Mouse (Mus musculus) hindbrain, embryonic 15.5 days (tissue): Measurements from ENCODE around the gene Sesn3. TPM values are rescaled to one million over a fixed set of nuclear protein-coding genes. Genes with fewer than 3 reads are reported as not detected.

Experiments
- ATAC-seq: fragments of 200-750 bp; cut with Nextera tagmentation; 2 replicates; pipeline ENCODE4 v1.8.0; 2017; ENCODE audit warnings: low read depth, moderate number of reproducible peaks, moderate TSS enrichment; ENCODE audit not compliant: low FRiP score
- H3K27ac ChIP-seq: fragments of 300-500 bp; sonication (generic); replicated peaks from 2 replicates; pipeline ENCODE4 v1.5.1; 2015; ENCODE audit warnings: mild to moderate bottlenecking, inconsistent platforms
- H3K27me3 ChIP-seq: fragments of 300-500 bp; sonication (generic); 2 replicates; pipeline ENCODE4 v1.6.1; 2015; ENCODE audit warnings: control low read depth, inconsistent platforms
- H3K36me3 ChIP-seq: fragments of 300-500 bp; sonication (generic); 2 replicates; pipeline ENCODE4 v1.6.1; 2015; ENCODE audit warnings: control low read depth, inconsistent platforms
- H3K4me1 ChIP-seq: fragments of 300-500 bp; sonication (generic); replicated peaks from 2 replicates; pipeline ENCODE4 v1.6.1; 2015; ENCODE audit warnings: control low read depth, inconsistent platforms
- H3K4me2 ChIP-seq: fragments of 300-500 bp; sonication (generic); 2 replicates; pipeline ENCODE4 v1.6.1; 2015; ENCODE audit warnings: moderate library complexity, mild to moderate bottlenecking, inconsistent platforms
- H3K4me3 ChIP-seq: fragments of 300-500 bp; sonication (generic); 2 replicates; pipeline ENCODE4 v1.5.1; 2015; ENCODE audit warnings: mild to moderate bottlenecking, inconsistent platforms
- H3K9ac ChIP-seq: fragments of 300-500 bp; sonication (generic); 2 replicates; pipeline ENCODE4 v1.6.1; 2015; ENCODE audit warnings: inconsistent platforms
- H3K9me3 ChIP-seq: fragments of 300-500 bp; sonication (generic); 2 replicates; pipeline ENCODE4 v1.6.1; 2016; ENCODE audit warnings: control low read depth, inconsistent platforms
- WGBS: fragments of 180-500 bp; shearing (Covaris S2); methylation state at CpG from one replicate; pipeline ENCODE4 v1.1.7; 2015; 5-methylcytosine and 5-hydroxymethylcytosine counted together
- polyA plus RNA-seq: library from polyadenylated mRNA; unstranded; fragments of >200 nt; fragmentation: Nextera tagmentation; extraction: Ambion mirVana; gene quantifications from 2 replicates; pipeline ENCODE4 v1.2.1, GENCODE M21; 2015

Sesn3 gene
- polyA plus RNA-seq, 1 experiment from 2014 or later = 16.8 TPM

- no peaks in the 10 kb centered on the region for H3K9me3 ChIP-seq
- no peak for ATAC-seq
- no peaks in the 10 kb centered on the region for H3K27me3 ChIP-seq
- no peaks in the 10 kb centered on the region for H3K36me3 ChIP-seq
- no peak overlapping the region for H3K27ac ChIP-seq
- no peak overlapping the region for H3K4me3 ChIP-seq
- no peaks in the 10 kb centered on the region; the same call in 1 of the 2 replicates for H3K4me1 ChIP-seq
- H3K4me2 ChIP-seq = no peak overlapping the region
- no peak overlapping the region for H3K9ac ChIP-seq
Observed at GRCm38 (mm10) chr9:14288500-14288899, 13.6 kb downstream of the Sesn3 start.

DNA sequence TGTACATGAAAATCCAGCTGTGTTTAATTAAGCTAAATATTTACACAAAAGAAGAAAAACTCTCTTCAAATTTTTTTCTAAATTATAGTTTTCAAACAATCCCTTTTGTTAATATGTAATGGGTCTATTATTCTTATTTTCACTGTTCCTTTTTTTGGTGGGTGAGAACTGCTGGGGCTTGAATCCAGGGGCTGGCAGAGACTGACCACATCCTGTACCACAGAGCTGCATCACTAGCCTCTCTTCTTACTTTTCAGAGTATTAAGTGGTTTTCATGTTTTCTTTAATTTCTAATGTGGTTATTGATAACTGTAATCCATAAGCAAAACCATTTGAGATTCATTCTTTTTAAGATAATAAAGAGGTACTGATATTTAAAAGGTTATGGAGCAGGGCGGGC lies 19.0 kb downstream of the Sesn3 start:
- no peaks in the 10 kb centered on the region; the same call in 1 of the 2 replicates for H3K4me1 ChIP-seq
- H3K4me3 ChIP-seq = no peak overlapping the region
- 100% methylated on average over 1 of the region's 1 CpGs for WGBS
- no peak for ATAC-seq
- H3K9ac ChIP-seq = no peak overlapping the region
- no peaks in the 10 kb centered on the region for H3K9me3 ChIP-seq
- no peaks in the 10 kb centered on the region for H3K27me3 ChIP-seq
- H3K27ac ChIP-seq = no peak overlapping the region
- H3K36me3 ChIP-seq = no peaks in the 10 kb centered on the region
- H3K4me2 ChIP-seq = no peak overlapping the region

DNA sequence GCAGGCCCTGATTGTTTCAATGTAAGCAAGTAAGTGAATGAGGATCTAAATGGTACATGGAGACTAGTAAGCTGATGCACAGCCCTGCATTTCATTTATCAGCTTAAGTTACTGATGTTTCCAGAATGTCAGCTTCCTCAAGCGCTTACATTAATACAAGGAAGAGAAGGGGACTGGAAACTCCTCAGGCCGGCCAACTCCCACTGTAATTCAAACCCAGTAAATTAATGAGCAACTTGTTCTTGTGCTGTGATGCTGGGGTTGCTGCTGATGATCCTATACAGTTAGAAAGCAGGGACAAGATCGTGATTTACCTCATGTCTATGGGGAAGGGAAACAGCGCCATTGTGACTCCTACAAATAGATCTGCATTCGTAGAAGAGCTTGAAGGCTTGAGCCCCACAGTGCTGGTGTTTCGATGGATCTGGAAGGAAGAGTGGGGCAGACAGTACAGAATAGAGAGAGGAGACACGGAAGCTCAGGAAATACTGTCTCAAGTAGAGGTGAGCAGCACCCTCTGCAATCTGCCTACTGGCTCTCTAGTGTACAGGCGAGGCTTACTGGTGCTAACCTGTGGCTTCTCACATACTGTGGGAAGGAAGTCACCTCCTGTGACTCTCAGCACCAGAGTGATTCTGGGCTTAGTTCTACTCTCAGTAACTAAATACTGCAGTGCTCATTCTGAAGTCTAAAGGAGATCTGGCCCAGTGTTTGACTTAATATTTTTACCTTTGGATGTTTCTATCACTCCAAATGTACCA lies 21.0 kb downstream of the Sesn3 start:
- Histone ChIP-seq H3K4me2 (no peak overlapping the region), H3K27ac (no peak overlapping the region), H3K4me1 (no peaks in the 10 kb centered on the region), H3K9me3 (no peaks in the 10 kb centered on the region), H3K36me3 (no peaks in the 10 kb centered on the region), H3K9ac (no peak overlapping the region), H3K4me3 (no peak overlapping the region), H3K27me3 (no peaks in the 10 kb centered on the region)
- WGBS = 93% methylated on average over 8 of the region's 8 CpGs
- ATAC-seq = no peak

- Histone ChIP-seq H3K9ac (no peak overlapping the region), H3K27ac (no peak overlapping the region), H3K27me3 (no peaks in the 10 kb centered on the region), H3K4me2 (no peak overlapping the region), H3K4me1 (no peaks in the 10 kb centered on the region), H3K4me3 (no peak overlapping the region), H3K36me3 (no peaks in the 10 kb centered on the region), H3K9me3 (no peaks in the 10 kb centered on the region)
- no peak for ATAC-seq
- 79% methylated on average over 5 of the region's 5 CpGs for WGBS
Observed at GRCm38 (mm10) chr9:14297204-14297603, 22.3 kb downstream of the Sesn3 start.

DNA sequence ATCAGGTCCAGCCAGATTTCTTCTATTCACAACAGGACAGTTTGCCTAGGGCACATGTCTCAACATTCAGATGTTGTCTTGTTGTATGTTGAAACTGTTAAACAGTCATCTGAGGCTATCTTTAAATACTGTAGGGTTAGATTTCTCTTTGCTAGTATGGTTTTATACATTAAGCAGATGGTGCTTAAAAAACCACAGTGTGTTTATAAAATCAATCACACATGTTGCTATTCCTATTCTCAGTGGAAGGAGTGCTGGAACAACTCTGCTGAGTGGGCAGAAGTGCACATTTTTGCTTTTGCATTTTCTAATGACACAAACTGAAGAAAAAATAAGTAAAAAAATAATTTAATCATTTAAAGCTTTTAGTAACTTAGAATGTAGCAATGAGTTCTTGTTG lies 25.0 kb downstream of the Sesn3 start:
- Histone ChIP-seq H3K36me3 (no peaks in the 10 kb centered on the region), H3K9me3 (no peaks in the 10 kb centered on the region), H3K4me3 (no peak overlapping the region), H3K9ac (no peak overlapping the region), H3K27me3 (no peaks in the 10 kb centered on the region), H3K27ac (no peak overlapping the region), H3K4me1 (peaks cover 13% of the 10 kb centered on the region), H3K4me2 (no peak overlapping the region)
- no peak for ATAC-seq

DNA sequence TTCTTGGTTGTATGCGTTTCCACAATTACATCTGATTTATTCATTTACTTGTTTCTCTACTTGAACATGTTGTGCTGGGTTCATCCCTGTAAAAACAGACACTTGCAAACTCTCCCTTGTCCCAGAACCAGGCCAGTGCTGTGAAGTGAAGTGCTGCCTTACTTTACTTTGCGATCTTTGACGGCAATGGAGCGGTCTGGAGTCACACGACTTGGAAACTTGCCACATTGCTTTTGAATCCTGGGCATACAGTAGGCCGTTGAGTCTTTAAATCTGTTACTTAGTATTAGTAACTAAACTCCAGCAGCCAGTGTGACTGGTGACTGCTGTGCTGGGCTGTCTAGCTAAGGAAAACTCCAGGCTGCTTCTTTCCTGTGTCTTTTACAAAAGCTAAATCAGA lies 25.9 kb downstream of the Sesn3 start:
- no peak overlapping the region for H3K4me2 ChIP-seq
- peaks cover 14% of the 10 kb centered on the region for H3K4me1 ChIP-seq
- no peaks in the 10 kb centered on the region for H3K36me3 ChIP-seq
- no peaks in the 10 kb centered on the region for H3K27me3 ChIP-seq
- H3K9ac ChIP-seq = no peak overlapping the region
- H3K27ac ChIP-seq = no peak overlapping the region
- ATAC-seq = no peak
- H3K9me3 ChIP-seq = no peaks in the 10 kb centered on the region
- H3K4me3 ChIP-seq = no peak overlapping the region
- WGBS = 71% methylated on average over 6 of the region's 6 CpGs

- Histone ChIP-seq H3K9me3 (no peaks in the 10 kb centered on the region), H3K9ac (no peak overlapping the region), H3K36me3 (peaks cover 10% of the 10 kb centered on the region; the same call in 1 of the 2 replicates), H3K27ac (peak overlapping the region; percentile 38; the same call in 1 of the 2 replicates), H3K27me3 (no peaks in the 10 kb centered on the region), H3K4me1 (peaks cover 14% of the 10 kb centered on the region), H3K4me2 (0 out of 2 replicates have a peak overlapping the region, but pooled peaks have one; percentile 5), H3K4me3 (no peak overlapping the region)
- peak; percentile 81 for ATAC-seq
- WGBS = 14% methylated on average over 9 of the region's 9 CpGs
Observed at GRCm38 (mm10) chr9:14304262-14304968, 29.5 kb downstream of the Sesn3 start.

DNA sequence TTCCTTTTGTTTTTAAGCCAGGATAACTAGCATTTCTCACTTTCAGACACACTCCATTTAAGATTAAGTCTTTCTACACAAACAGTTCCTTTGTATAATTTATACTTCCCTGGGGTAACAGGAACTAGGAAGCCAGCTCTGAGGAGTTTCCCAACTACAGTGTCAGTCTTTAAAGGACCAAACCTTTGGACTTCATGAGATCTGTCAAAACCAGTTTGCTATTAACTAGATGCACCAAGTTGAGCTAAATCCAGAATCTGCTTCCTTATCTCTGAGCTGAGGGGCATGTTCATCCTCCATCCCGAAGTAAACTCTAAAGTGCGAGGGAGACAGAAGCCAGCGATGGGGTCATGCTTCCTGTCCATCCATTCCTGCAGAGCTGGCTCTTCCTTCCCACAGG lies 32.5 kb downstream of the Sesn3 start:
- no peak for ATAC-seq
- H3K9me3 ChIP-seq = no peaks in the 10 kb centered on the region
- peaks cover 10% of the 10 kb centered on the region; the same call in 1 of the 2 replicates for H3K36me3 ChIP-seq
- 97% methylated on average over 3 of the region's 3 CpGs for WGBS
- no peaks in the 10 kb centered on the region for H3K27me3 ChIP-seq
- H3K4me1 ChIP-seq = peaks cover 14% of the 10 kb centered on the region
- H3K4me3 ChIP-seq = no peak overlapping the region
- H3K4me2 ChIP-seq = no peak overlapping the region
- no peak overlapping the region for H3K9ac ChIP-seq
- H3K27ac ChIP-seq = no peak overlapping the region

GRCm38 (mm10) chr9:14313968-14314367 lies 39.1 kb downstream of the Sesn3 start:
- no peak for ATAC-seq
- Histone ChIP-seq H3K9me3 (no peaks in the 10 kb centered on the region), H3K27me3 (no peaks in the 10 kb centered on the region), H3K9ac (no peak overlapping the region), H3K4me1 (no peaks in the 10 kb centered on the region), H3K4me2 (no peak overlapping the region), H3K36me3 (peaks cover 36% of the 10 kb centered on the region), H3K27ac (no peak overlapping the region), H3K4me3 (no peak overlapping the region)
- 86% methylated on average over 3 of the region's 3 CpGs for WGBS

DNA sequence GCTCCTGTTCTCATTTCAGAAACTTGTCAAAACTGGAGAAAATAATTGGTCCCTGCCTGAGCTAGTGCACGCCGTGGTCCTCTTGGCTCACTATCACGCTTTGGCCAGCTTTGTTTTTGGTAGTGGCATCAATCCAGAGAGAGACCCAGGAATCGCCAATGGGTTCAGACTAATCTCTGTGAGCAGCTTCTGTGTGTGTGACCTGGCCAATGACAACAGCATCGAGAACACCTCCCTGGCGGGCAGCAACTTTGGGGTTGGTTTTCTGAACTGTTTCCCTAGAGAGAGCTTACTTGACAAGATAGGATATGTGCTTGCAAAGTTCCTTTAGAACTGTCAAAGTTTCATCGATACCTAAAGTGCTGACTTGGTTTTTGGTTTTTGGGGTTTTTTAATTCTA lies 39.6 kb downstream of the Sesn3 start:
- Histone ChIP-seq H3K27ac (no peak overlapping the region), H3K4me1 (no peaks in the 10 kb centered on the region), H3K4me2 (no peak overlapping the region), H3K4me3 (no peak overlapping the region), H3K27me3 (no peaks in the 10 kb centered on the region), H3K36me3 (peaks cover 32% of the 10 kb centered on the region), H3K9me3 (no peaks in the 10 kb centered on the region), H3K9ac (no peak overlapping the region)
- no peak for ATAC-seq
- 81% methylated on average over 7 of the region's 7 CpGs for WGBS

DNA sequence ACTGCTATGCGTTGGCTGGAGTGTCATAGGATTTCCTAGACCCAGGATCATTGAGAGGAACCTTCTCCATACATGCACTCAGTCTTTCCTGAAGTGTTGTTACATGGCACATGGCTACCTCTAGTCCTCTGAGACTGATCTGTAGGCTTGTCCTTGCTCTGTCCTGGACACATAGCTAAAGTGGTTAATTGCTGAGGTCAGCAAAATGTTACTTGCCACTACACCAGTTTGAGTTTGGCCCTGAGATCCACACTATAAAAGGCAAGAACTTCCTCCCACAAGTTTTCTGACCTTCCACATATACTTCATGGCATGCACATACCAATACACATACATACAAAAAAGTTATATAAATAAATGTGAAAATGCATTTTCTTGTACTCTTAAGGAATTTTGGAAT lies 41.8 kb downstream of the Sesn3 start:
- WGBS = 100% methylated on average over 1 of the region's 1 CpGs
- no peak overlapping the region for H3K4me2 ChIP-seq

GRCm38 (mm10) chr9:14335829-14336228 lies 61.0 kb downstream of the Sesn3 start:
- WGBS = 84% methylated on average over 4 of the region's 4 CpGs
- Histone ChIP-seq H3K4me3 (no peak overlapping the region), H3K9ac (no peak overlapping the region), H3K36me3 (peaks cover 6% of the 10 kb centered on the region; the same call in 1 of the 2 replicates), H3K27ac (no peak overlapping the region), H3K27me3 (no peaks in the 10 kb centered on the region), H3K4me1 (no peaks in the 10 kb centered on the region), H3K9me3 (no peaks in the 10 kb centered on the region), H3K4me2 (no peak overlapping the region)
- no peak for ATAC-seq

More for the DNA sequence above, 41.8 kb downstream of the Sesn3 start:
- ATAC-seq = no peak
- Histone ChIP-seq H3K9ac (no peak overlapping the region), H3K4me3 (no peak overlapping the region), H3K4me1 (no peaks in the 10 kb centered on the region), H3K27ac (no peak overlapping the region), H3K9me3 (no peaks in the 10 kb centered on the region), H3K27me3 (no peaks in the 10 kb centered on the region), H3K36me3 (peaks cover 45% of the 10 kb centered on the region)
